8 mouse cellular contexts compared by ENCODE assay signal in genomic region chr5:124014791-124015251, GRCm38 (mm10). TPM values are rescaled to one million over a fixed set of nuclear protein-coding genes. Genes with fewer than 3 reads are reported as not detected.
DNase-seq lines count a peak whose midpoint lies in the region; ATAC-seq and TF ChIP-seq lines count a peak whose summit lies in the region.

No protein-coding gene starts in this region.

- no peak for ATAC-seq in neural tube, embryonic 11.5 days (ENCODE audit: insufficient read depth, low FRiP score, low TSS enrichment)
- ATAC-seq in kidney, postnatal 0 days (replicated peaks; ENCODE audit: low FRiP score, low read depth) = no peak
- ATAC-seq in midbrain, postnatal 0 days (ENCODE audit: low FRiP score) = no peak
- ATAC-seq in megakaryocyte-erythroid progenitor cell, adult 5-6 weeks (replicated peaks; ENCODE audit: low FRiP score, low TSS enrichment, poor library complexity, severe bottlenecking) = no peak

- WGBS in neural tube, embryonic 11.5 days = 20% methylated on average over 11 of the region's 11 CpGs
- WGBS in heart, embryonic 10.5 days = 18% methylated on average over 11 of the region's 11 CpGs
- WGBS in kidney, postnatal 0 days = 7% methylated on average over 11 of the region's 11 CpGs
- 11% methylated on average over 11 of the region's 11 CpGs for WGBS in midbrain, postnatal 0 days

- H3K4me3 ChIP-seq in neural tube, embryonic 11.5 days (ENCODE audit: low read depth, low read length) = no peak overlapping the region
- peak overlapping the region; percentile 37 for H3K4me3 ChIP-seq in heart, embryonic 10.5 days
- no peak overlapping the region for H3K4me3 ChIP-seq in kidney, postnatal 0 days (replicated peaks; ENCODE audit: low read depth, low read length)
- no peak overlapping the region for H3K4me3 ChIP-seq in midbrain, postnatal 0 days (ENCODE audit: low read depth, low read length)

- no peak overlapping the region for H3K9ac ChIP-seq in neural tube, embryonic 11.5 days (ENCODE audit: low read length)
- H3K9ac ChIP-seq in kidney, postnatal 0 days (ENCODE audit: low read depth, low read length) = no peak overlapping the region
- no peak overlapping the region for H3K9ac ChIP-seq in midbrain, postnatal 0 days (replicated peaks; ENCODE audit: low read length, poor library complexity, severe bottlenecking)

- peak overlapping the region; percentile 15; the same call in 1 of the 2 replicates for H3K27ac ChIP-seq in neural tube, embryonic 11.5 days (ENCODE audit: low read depth, low read length)
- peak overlapping the region; percentile 84 for H3K27ac ChIP-seq in heart, embryonic 10.5 days
- peak overlapping the region; percentile 82 for H3K27ac ChIP-seq in kidney, postnatal 0 days
- H3K27ac ChIP-seq in midbrain, postnatal 0 days (ENCODE audit: low read depth, low read length) = peak overlapping the region; percentile 65

- H3K4me2 ChIP-seq in neural tube, embryonic 11.5 days (ENCODE audit: low read depth) = no peak overlapping the region
- peak overlapping the region; percentile 31 for H3K4me2 ChIP-seq in kidney, postnatal 0 days (ENCODE audit: low read length)
- no peak overlapping the region; the same call in 1 of the 2 replicates for H3K4me2 ChIP-seq in midbrain, postnatal 0 days (ENCODE audit: low read depth, low read length, poor library complexity, severe bottlenecking)

- no peaks in the 10 kb centered on the region for H3K27me3 ChIP-seq in neural tube, embryonic 11.5 days (ENCODE audit: control insufficient read depth, insufficient read depth, low read length)
- H3K27me3 ChIP-seq in heart, embryonic 10.5 days (ENCODE audit: insufficient read depth, poor library complexity, severe bottlenecking) = no peaks in the 10 kb centered on the region
- H3K27me3 ChIP-seq in kidney, postnatal 0 days (ENCODE audit: insufficient read depth, low read length) = no peaks in the 10 kb centered on the region
- H3K27me3 ChIP-seq in midbrain, postnatal 0 days (ENCODE audit: insufficient read depth, low read length) = no peaks in the 10 kb centered on the region

- TF ChIP-seq CTCF in kidney, postnatal 0 days (IDR thresholded peaks at IDR 0.05; ENCODE audit: low read depth) = no peak
- TF ChIP-seq CTCF in midbrain, postnatal 0 days (IDR thresholded peaks at IDR 0.05) = no peak

- H3K9me3 ChIP-seq in neural tube, embryonic 11.5 days (ENCODE audit: control insufficient read depth, low read length) = no peaks in the 10 kb centered on the region
- H3K9me3 ChIP-seq in heart, embryonic 10.5 days = no peaks in the 10 kb centered on the region
- no peaks in the 10 kb centered on the region for H3K9me3 ChIP-seq in kidney, postnatal 0 days (replicated peaks; ENCODE audit: low read length)
- no peaks in the 10 kb centered on the region for H3K9me3 ChIP-seq in midbrain, postnatal 0 days (ENCODE audit: low read length)

- peaks cover 50% of the 10 kb centered on the region for H3K4me1 ChIP-seq in neural tube, embryonic 11.5 days (ENCODE audit: control insufficient read depth, insufficient read depth, low read length)
- H3K4me1 ChIP-seq in heart, embryonic 10.5 days = peaks cover 99% of the 10 kb centered on the region
- H3K4me1 ChIP-seq in kidney, postnatal 0 days (replicated peaks; ENCODE audit: insufficient read depth, low read length) = peaks cover 51% of the 10 kb centered on the region
- H3K4me1 ChIP-seq in midbrain, postnatal 0 days (ENCODE audit: insufficient read depth, low read length) = peaks cover 17% of the 10 kb centered on the region

- DNase-seq in neural tube, embryonic 11.5 days (ENCODE audit: low spot score) = no peak
- DNase-seq in neural tube, embryonic 10.5 days (ENCODE audit: extremely low spot score, low spot score) = no peak
- DNase-seq in heart, embryonic 10.5 days (ENCODE audit: low spot score) = no peak
- DNase-seq in kidney, postnatal 0 days (ENCODE audit: low spot score) = no peak
- DNase-seq in midbrain, postnatal 0 days (ENCODE audit: low spot score) = peak; percentile 76
- DNase-seq in thymus, postnatal 4 days = no peak
- no peak for DNase-seq in yolk sac, embryonic 10.5 days (ENCODE audit: low spot score)

- H3K36me3 ChIP-seq in neural tube, embryonic 11.5 days (ENCODE audit: control insufficient read depth, insufficient read depth, low read length) = peaks cover 2% of the 10 kb centered on the region; the same call in 1 of the 2 replicates
- peaks cover 9% of the 10 kb centered on the region for H3K36me3 ChIP-seq in heart, embryonic 10.5 days
- H3K36me3 ChIP-seq in kidney, postnatal 0 days (ENCODE audit: insufficient read depth, low read length) = no peaks in the 10 kb centered on the region
- H3K36me3 ChIP-seq in midbrain, postnatal 0 days (ENCODE audit: insufficient read depth, low read length) = peaks cover under 1% of the 10 kb centered on the region; the same call in 1 of the 2 replicates

RNA-seq across cellular contexts. Expression of gene Vps37b, which starts 17.2 kb away (rescaled TPM):
- 50.3 and 52.3 TPM in 2 replicates for polyA plus RNA-seq in neural tube, embryonic 11.5 days (2014; fragmentation: Nextera tagmentation; extraction: Ambion mirVana)
- polyA plus RNA-seq in heart, embryonic 10.5 days (2016; fragmentation: Nextera tagmentation; extraction: Ambion mirVana) = 54.0 and 61.4 TPM in 2 replicates
- 30.7 and 31.7 TPM in 2 replicates for polyA plus RNA-seq in kidney, postnatal 0 days (2015; fragmentation: Nextera tagmentation; extraction: Ambion mirVana)
- total RNA-seq in midbrain, postnatal 0 days (2014; rRNA removed) = 52.3 and 75.5 TPM in 2 replicates
- 54.3 and 56.2 TPM in 2 replicates for polyA plus RNA-seq in midbrain, postnatal 0 days (2015; fragmentation: Nextera tagmentation; extraction: Ambion mirVana)
- total RNA-seq in megakaryocyte-erythroid progenitor cell, adult 5-6 weeks (2014; fragmentation: Nextera tagmentation) = 20.8 and 34.3 TPM in 2 replicates
- total RNA-seq in megakaryocyte-erythroid progenitor cell, adult 5-6 weeks (2017) = 12.8 and 15.5 TPM in 2 replicates

RNA-seq across cellular contexts. Expression of gene Hip1r, which starts 41.4 kb away (rescaled TPM):
- polyA plus RNA-seq in neural tube, embryonic 11.5 days (2014; fragmentation: Nextera tagmentation; extraction: Ambion mirVana) = 4.4 and 5.3 TPM in 2 replicates
- 6.5 and 8.4 TPM in 2 replicates for polyA plus RNA-seq in heart, embryonic 10.5 days (2016; fragmentation: Nextera tagmentation; extraction: Ambion mirVana)
- 24.8 and 28.4 TPM in 2 replicates for polyA plus RNA-seq in kidney, postnatal 0 days (2015; fragmentation: Nextera tagmentation; extraction: Ambion mirVana)
- total RNA-seq in midbrain, postnatal 0 days (2014; rRNA removed) = 42.9 and 45.4 TPM in 2 replicates
- polyA plus RNA-seq in midbrain, postnatal 0 days (2015; fragmentation: Nextera tagmentation; extraction: Ambion mirVana) = 25.8 and 30.8 TPM in 2 replicates
- 9.3 and 9.5 TPM in 2 replicates for total RNA-seq in megakaryocyte-erythroid progenitor cell, adult 5-6 weeks (2014; fragmentation: Nextera tagmentation)
- 13.7 and 30.9 TPM in 2 replicates for total RNA-seq in megakaryocyte-erythroid progenitor cell, adult 5-6 weeks (2017)

Comparison
In these comparisons a context has a peak if more than half of its experiments do, and no peak if none do; other contexts are left out.
1. H3K27ac ChIP-seq: peak in every context shown above with its lines; median percentile 84 in heart, embryonic 10.5 days; 82 in kidney, postnatal 0 days; 65 in midbrain, postnatal 0 days; 15 in neural tube, embryonic 11.5 days.